Mouse (Mus musculus) neural tube, embryonic 14.5 days (tissue): ENCODE measurements around the gene Olfr432. TPM values are rescaled to one million over a fixed set of nuclear protein-coding genes. Genes with fewer than 3 reads are reported as not detected.

Experiments used
- ATAC-seq: fragments of 200-750 bp; cut with Nextera tagmentation; 2 replicates; pipeline ENCODE4 v1.8.0; 2017; ENCODE audit warnings: low read depth, mild to moderate bottlenecking, moderate TSS enrichment, moderate library complexity
- H3K27ac ChIP-seq: fragments of 300-500 bp; sonication (generic); 2 replicates; pipeline ENCODE4 v1.5.1; 2014; ENCODE audit warnings: low read depth, mild to moderate bottlenecking, control low read depth, low read length, moderate library complexity, mixed read lengths
- H3K27me3 ChIP-seq: fragments of 300-500 bp; sonication (generic); 2 replicates; pipeline ENCODE4 v1.6.1; 2014; ENCODE audit warnings: low read length; ENCODE audit not compliant: control insufficient read depth, insufficient read depth
- H3K36me3 ChIP-seq: fragments of 300-500 bp; sonication (generic); 2 replicates; pipeline ENCODE4 v1.6.1; 2014; ENCODE audit warnings: low read length, mixed read lengths; ENCODE audit not compliant: control insufficient read depth, insufficient read depth
- H3K4me1 ChIP-seq: fragments of 300-500 bp; sonication (generic); 2 replicates; pipeline ENCODE4 v1.6.1; 2014; ENCODE audit warnings: low read length; ENCODE audit not compliant: control insufficient read depth, insufficient read depth
- H3K4me2 ChIP-seq: fragments of 300-500 bp; sonication (generic); 2 replicates; pipeline ENCODE4 v1.6.1; 2014; ENCODE audit warnings: mild to moderate bottlenecking, low read depth, low read length, control low read depth
- H3K4me3 ChIP-seq: fragments of 300-500 bp; sonication (generic); 2 replicates; pipeline ENCODE4 v1.5.1; 2014; ENCODE audit warnings: low read depth, low read length, control low read depth, mixed read lengths
- H3K9ac ChIP-seq: fragments of 300-500 bp; sonication (generic); replicated peaks from 2 replicates; pipeline ENCODE4 v1.6.1; 2014; ENCODE audit warnings: low read depth, mild to moderate bottlenecking, control low read depth, low read length, mixed read lengths
- H3K9me3 ChIP-seq: fragments of 300-500 bp; sonication (generic); 2 replicates; pipeline ENCODE4 v1.6.1; 2016; ENCODE audit warnings: low read length; ENCODE audit not compliant: control insufficient read depth
- WGBS: fragments of 180-500 bp; shearing (Covaris S2); extraction: QIAGEN DNeasy Blood & Tissue Kit; methylation state at CpG from one replicate; pipeline ENCODE4 v1.1.7; 2014; 5-methylcytosine and 5-hydroxymethylcytosine counted together
- polyA plus RNA-seq: library from polyadenylated mRNA; unstranded; fragments of >200 nt; fragmentation: Nextera tagmentation; extraction: Ambion mirVana; gene quantifications from 2 replicates; pipeline ENCODE4 v1.2.1, GENCODE M21; 2014

The Olfr432 gene
- polyA plus RNA-seq, 1 experiment from 2014 or later, result not detected

- H3K9ac ChIP-seq, result no peak within 1 kb of the TSS
- H3K36me3 ChIP-seq, result no peaks in the 10 kb centered on the region
- H3K27ac ChIP-seq, result no peak within 1 kb of the TSS
- ATAC-seq, result no peak
- no peaks in the 10 kb centered on the region for H3K9me3 ChIP-seq
- H3K27me3 ChIP-seq, result no peaks in the 10 kb centered on the region
- no peak within 1 kb of the TSS for H3K4me3 ChIP-seq
- no peak within 1 kb of the TSS for H3K4me2 ChIP-seq
- H3K4me1 ChIP-seq, result no peaks in the 10 kb centered on the region
- 95% methylated on average over 1 of the region's 1 CpGs for WGBS
These were observed 47.6 kb downstream of the Olfr432 start, which contains the start of gene Olfr427 for GRCm38 (mm10) chr1:174096591-174096990. Gene Olfr427, plus strand, starts transcription at chr1:174096891.

- WGBS, result 61% methylated on average over 2 of the region's 2 CpGs
- Histone ChIP-seq H3K4me2 (no peak overlapping the region), H3K4me1 (no peaks in the 10 kb centered on the region), H3K27me3 (no peaks in the 10 kb centered on the region), H3K9ac (no peak overlapping the region), H3K9me3 (no peaks in the 10 kb centered on the region), H3K27ac (no peak overlapping the region), H3K36me3 (no peaks in the 10 kb centered on the region), H3K4me3 (no peak overlapping the region)
- no peak for ATAC-seq
These were observed 54.7 kb downstream of the Olfr432 start for GRCm38 (mm10) chr1:174103735-174104134.

Other genes starting within 250 kb of the Olfr432 start
- 0.24 TPM in 1 of 2 replicates, not detected in the other for gene Ifi211, start 136.2 kb upstream of the Olfr432 start, polyA plus RNA-seq
- gene Mndal, start 106.7 kb upstream of the Olfr432 start, polyA plus RNA-seq, result 1.1 and 1.5 TPM in 2 replicates
- 0.46 and 0.54 TPM in 2 replicates for gene Ifi203, start 106.5 kb upstream of the Olfr432 start, polyA plus RNA-seq
- not detected in 2 replicates for gene Ifi202b, start 66.5 kb upstream of the Olfr432 start, polyA plus RNA-seq
- not detected in 2 replicates for gene Ifi205, start 17.4 kb upstream of the Olfr432 start, polyA plus RNA-seq
- gene Olfr433, start 8.5 kb upstream of the Olfr432 start, polyA plus RNA-seq, result not detected in 2 replicates
- not detected in 2 replicates for gene Olfr430, start 17.4 kb downstream of the Olfr432 start, polyA plus RNA-seq
- not detected in 2 replicates for gene Olfr429, start 35.1 kb downstream of the Olfr432 start, polyA plus RNA-seq
- not detected in 2 replicates for gene Olfr427, start 47.7 kb downstream of the Olfr432 start, polyA plus RNA-seq
- not detected in 2 replicates for gene Olfr231, start 72.0 kb downstream of the Olfr432 start, polyA plus RNA-seq
- gene Olfr424, start 82.3 kb downstream of the Olfr432 start, polyA plus RNA-seq, result not detected in 2 replicates
- gene Olfr420, start 106.4 kb downstream of the Olfr432 start, polyA plus RNA-seq, result not detected in 2 replicates
- 0.19 and 0.23 TPM in 2 replicates for gene Spta1, start 123.6 kb downstream of the Olfr432 start, polyA plus RNA-seq
- gene Olfr419, start 202.9 kb downstream of the Olfr432 start, polyA plus RNA-seq, result not detected in 2 replicates